Mouse (Mus musculus) lung, postnatal 4 days (tissue): ENCODE results near the gene Samd14.

Source experiments
- DNase-seq, 2 experiments: peaks; one replicate each; pipeline ENCODE4 v3.0.0; 2021

The Samd14 gene

DNA sequence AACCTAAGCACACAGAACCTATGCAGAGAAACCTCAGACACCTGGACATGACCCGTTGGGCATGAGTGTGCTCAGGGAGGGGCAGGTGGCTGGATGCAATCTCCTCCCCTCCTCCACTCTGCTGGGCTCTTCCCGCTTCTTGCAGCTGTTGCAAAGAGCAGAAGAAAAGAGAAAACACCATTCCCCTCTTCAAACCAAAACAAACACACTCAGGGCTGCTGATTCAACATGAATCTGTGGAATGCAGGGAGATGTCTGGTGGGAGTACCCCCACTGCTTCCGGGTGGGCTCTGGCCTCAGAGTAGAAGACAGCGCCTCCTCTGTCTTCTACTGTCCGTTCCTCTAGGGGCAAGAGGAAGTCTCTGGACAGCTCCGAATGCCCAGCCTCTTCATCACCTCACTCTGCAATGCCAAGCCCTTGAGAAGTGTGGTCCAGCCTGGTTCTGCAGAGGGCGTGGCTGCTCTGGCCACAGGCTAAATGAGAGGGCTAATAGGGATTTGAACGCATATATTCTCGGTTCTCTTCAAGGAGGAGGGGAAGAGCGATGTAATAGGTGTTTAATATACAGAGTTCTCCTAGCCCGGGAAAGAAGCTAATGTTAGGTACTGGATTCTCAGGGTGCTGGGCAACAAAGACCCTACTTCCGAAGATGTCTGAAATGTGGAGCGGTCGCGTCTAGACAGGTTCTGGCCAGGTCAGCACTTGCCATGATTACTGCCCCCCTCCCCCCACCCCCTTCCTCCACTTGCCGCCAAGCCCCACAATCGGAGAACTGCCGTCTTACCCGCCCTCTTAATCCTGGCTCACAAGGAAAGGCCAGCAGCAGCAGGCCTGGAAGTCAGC lies 65.7 kb downstream of the Samd14 start:
- peak; percentile 48 to 64 for DNase-seq
